Mouse (Mus musculus) liver, embryonic 12.5 days (tissue): Measurements from ENCODE around the gene Akap12. TPM values are rescaled to one million over a fixed set of nuclear protein-coding genes. Genes with fewer than 3 reads are reported as not detected.

Experiments used
- ATAC-seq: fragments of 200-750 bp; cut with Nextera tagmentation; 2 replicates; pipeline ENCODE4 v1.8.0; 2017; ENCODE audit warnings: moderate number of reproducible peaks, mild to moderate bottlenecking, moderate library complexity
- H3K27ac ChIP-seq: fragments of 300-500 bp; sonication (generic); 2 replicates; pipeline ENCODE4 v1.5.1; 2016; ENCODE audit warnings: mild to moderate bottlenecking
- H3K27me3 ChIP-seq: fragments of 300-500 bp; sonication (generic); replicated peaks from 2 replicates; pipeline ENCODE4 v1.6.1; 2016; ENCODE audit warnings: mild to moderate bottlenecking, moderate library complexity
- H3K36me3 ChIP-seq: fragments of 300-500 bp; sonication (generic); 2 replicates; pipeline ENCODE4 v1.6.1; 2016; ENCODE audit warnings: mild to moderate bottlenecking, moderate library complexity
- H3K4me1 ChIP-seq: fragments of 300-500 bp; sonication (generic); 2 replicates; pipeline ENCODE4 v1.6.1; 2016
- H3K4me2 ChIP-seq: fragments of 300-500 bp; sonication (generic); 2 replicates; pipeline ENCODE4 v1.6.1; 2016; ENCODE audit warnings: mild to moderate bottlenecking, moderate library complexity
- H3K4me3 ChIP-seq: fragments of 300-500 bp; sonication (generic); 2 replicates; pipeline ENCODE4 v1.5.1; 2016; ENCODE audit warnings: mild to moderate bottlenecking, moderate library complexity
- H3K9ac ChIP-seq: fragments of 300-500 bp; sonication (generic); 2 replicates; pipeline ENCODE4 v1.6.1; 2016; ENCODE audit warnings: mild to moderate bottlenecking, moderate library complexity
- H3K9me3 ChIP-seq: fragments of 300-500 bp; sonication (generic); replicated peaks from 2 replicates; pipeline ENCODE4 v1.6.1; 2016; ENCODE audit warnings: mild to moderate bottlenecking, moderate library complexity
- WGBS: fragments of 180-500 bp; shearing (Covaris S2); methylation state at CpG from one replicate; pipeline ENCODE4 v1.1.7; 2016; ENCODE audit not compliant: insufficient replicate concordance; 5-methylcytosine and 5-hydroxymethylcytosine counted together
- polyA plus RNA-seq: library from polyadenylated mRNA; unstranded; fragments of >200 nt; fragmentation: Nextera tagmentation; extraction: Ambion mirVana; gene quantifications from 2 replicates; pipeline ENCODE4 v1.2.1, GENCODE M21; 2016

The Akap12 gene
- polyA plus RNA-seq, 1 experiment from 2014 or later, result 7.1 TPM

GRCm38 (mm10) chr10:4289636-4290035 lies 23.5 kb downstream of the Akap12 start:
- ATAC-seq, result no peak
- no peaks in the 10 kb centered on the region for H3K36me3 ChIP-seq
- 38% methylated on average over 3 of the region's 3 CpGs for WGBS

GRCm38 (mm10) chr10:4290145-4290544 lies 24.0 kb downstream of the Akap12 start:
- 73% methylated on average over 3 of the region's 3 CpGs for WGBS
- no peak overlapping the region for H3K27ac ChIP-seq

More at GRCm38 (mm10) chr10:4289636-4290035, 23.5 kb downstream of the Akap12 start:
- H3K4me3 ChIP-seq, result no peak overlapping the region
- H3K4me1 ChIP-seq, result no peaks in the 10 kb centered on the region
- no peaks in the 10 kb centered on the region for H3K27me3 ChIP-seq
- H3K9ac ChIP-seq, result no peak overlapping the region
- H3K9me3 ChIP-seq, result no peaks in the 10 kb centered on the region
- H3K4me2 ChIP-seq, result no peak overlapping the region
- no peak overlapping the region for H3K27ac ChIP-seq

DNA sequence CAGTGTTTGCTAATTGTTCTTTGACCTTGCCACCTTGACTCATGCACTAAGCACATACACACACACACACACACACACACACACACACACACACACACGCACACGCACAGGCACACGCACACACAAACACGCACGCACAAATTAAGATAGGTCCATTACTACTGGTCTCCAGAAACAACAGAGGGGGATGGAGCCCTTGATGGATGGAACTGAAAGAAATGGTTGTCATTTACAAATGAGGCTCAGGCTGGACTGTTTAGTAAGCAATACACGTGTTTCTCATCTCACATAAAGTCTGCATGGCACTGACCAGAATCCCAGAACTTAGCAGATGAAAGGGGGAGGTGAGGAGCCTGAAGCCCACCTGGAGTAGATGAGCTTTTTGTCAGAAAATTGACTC lies 24.4 kb downstream of the Akap12 start:
- Histone ChIP-seq H3K27me3 (no peaks in the 10 kb centered on the region), H3K4me3 (no peak overlapping the region), H3K4me1 (no peaks in the 10 kb centered on the region), H3K9ac (no peak overlapping the region), H3K4me2 (no peak overlapping the region), H3K9me3 (no peaks in the 10 kb centered on the region), H3K27ac (no peak overlapping the region), H3K36me3 (no peaks in the 10 kb centered on the region)
- 68% methylated on average over 6 of the region's 6 CpGs for WGBS
- no peak for ATAC-seq

More at GRCm38 (mm10) chr10:4290145-4290544, 24.0 kb downstream of the Akap12 start:
- Histone ChIP-seq H3K4me2 (no peak overlapping the region), H3K9ac (no peak overlapping the region), H3K4me1 (no peaks in the 10 kb centered on the region), H3K27me3 (no peaks in the 10 kb centered on the region), H3K36me3 (no peaks in the 10 kb centered on the region), H3K9me3 (no peaks in the 10 kb centered on the region), H3K4me3 (no peak overlapping the region)
- no peak for ATAC-seq

- no peak overlapping the region for H3K9ac ChIP-seq
- WGBS, result 37% methylated on average over 4 of the region's 4 CpGs
- H3K27me3 ChIP-seq, result no peaks in the 10 kb centered on the region
- H3K4me2 ChIP-seq, result no peak overlapping the region
- H3K36me3 ChIP-seq, result no peaks in the 10 kb centered on the region
- H3K27ac ChIP-seq, result no peak overlapping the region
- H3K4me1 ChIP-seq, result no peaks in the 10 kb centered on the region
- ATAC-seq, result no peak
- no peaks in the 10 kb centered on the region for H3K9me3 ChIP-seq
- no peak overlapping the region for H3K4me3 ChIP-seq
Measured at GRCm38 (mm10) chr10:4293418-4293817, 27.2 kb downstream of the Akap12 start.

GRCm38 (mm10) chr10:4303558-4303957 lies 37.4 kb downstream of the Akap12 start:
- no peak overlapping the region for H3K4me3 ChIP-seq
- H3K27me3 ChIP-seq, result no peaks in the 10 kb centered on the region
- ATAC-seq, result no peak
- no peak overlapping the region for H3K9ac ChIP-seq
- no peak overlapping the region for H3K4me2 ChIP-seq
- no peaks in the 10 kb centered on the region for H3K4me1 ChIP-seq
- H3K36me3 ChIP-seq, result no peaks in the 10 kb centered on the region
- no peak overlapping the region for H3K27ac ChIP-seq
- no peaks in the 10 kb centered on the region for H3K9me3 ChIP-seq
- 60% methylated on average over 5 of the region's 5 CpGs for WGBS

DNA sequence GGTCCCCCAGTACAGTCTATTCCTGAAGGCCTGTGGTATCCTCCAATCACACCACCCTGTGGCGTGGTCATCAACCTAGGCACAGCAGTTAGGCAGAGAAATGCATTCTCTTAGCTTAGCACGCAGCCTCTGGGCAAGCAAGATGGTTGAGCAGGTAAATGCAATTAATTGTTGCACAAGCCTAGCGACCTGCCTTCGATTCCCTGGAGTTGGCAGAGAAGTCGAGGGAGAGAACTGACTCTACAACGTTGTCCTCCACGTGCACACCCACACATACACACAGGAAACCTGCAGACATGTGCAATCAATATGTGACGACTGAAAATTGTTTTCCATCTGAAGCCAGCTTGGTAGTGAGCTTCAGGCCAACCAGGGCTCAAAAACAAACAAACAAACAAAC lies 57.7 kb downstream of the Akap12 start:
- H3K4me2 ChIP-seq, result no peak overlapping the region
- no peaks in the 10 kb centered on the region for H3K4me1 ChIP-seq
- 65% methylated on average over 8 of the region's 8 CpGs for WGBS
- H3K27me3 ChIP-seq, result no peaks in the 10 kb centered on the region
- no peak overlapping the region for H3K27ac ChIP-seq
- no peak for ATAC-seq
- no peaks in the 10 kb centered on the region for H3K36me3 ChIP-seq
- no peak overlapping the region for H3K9ac ChIP-seq
- no peak overlapping the region for H3K4me3 ChIP-seq
- H3K9me3 ChIP-seq, result no peaks in the 10 kb centered on the region

GRCm38 (mm10) chr10:4325562-4325961 lies 59.4 kb downstream of the Akap12 start:
- 56% methylated on average over 5 of the region's 5 CpGs for WGBS
- no peak for ATAC-seq
- Histone ChIP-seq H3K36me3 (no peaks in the 10 kb centered on the region), H3K4me3 (no peak overlapping the region), H3K27ac (no peak overlapping the region), H3K4me1 (no peaks in the 10 kb centered on the region), H3K9ac (no peak overlapping the region), H3K4me2 (no peak overlapping the region), H3K27me3 (no peaks in the 10 kb centered on the region), H3K9me3 (no peaks in the 10 kb centered on the region)

GRCm38 (mm10) chr10:4327716-4328115 lies 61.5 kb downstream of the Akap12 start:
- H3K36me3 ChIP-seq, result no peaks in the 10 kb centered on the region
- WGBS, result 60% methylated on average over 1 of the region's 1 CpGs
- H3K9ac ChIP-seq, result no peak overlapping the region
- no peak overlapping the region for H3K4me2 ChIP-seq
- no peaks in the 10 kb centered on the region for H3K9me3 ChIP-seq
- H3K4me3 ChIP-seq, result no peak overlapping the region
- no peak overlapping the region for H3K27ac ChIP-seq
- no peak for ATAC-seq
- H3K4me1 ChIP-seq, result no peaks in the 10 kb centered on the region
- peaks cover 4% of the 10 kb centered on the region; the same call in 1 of the 2 replicates for H3K27me3 ChIP-seq

DNA sequence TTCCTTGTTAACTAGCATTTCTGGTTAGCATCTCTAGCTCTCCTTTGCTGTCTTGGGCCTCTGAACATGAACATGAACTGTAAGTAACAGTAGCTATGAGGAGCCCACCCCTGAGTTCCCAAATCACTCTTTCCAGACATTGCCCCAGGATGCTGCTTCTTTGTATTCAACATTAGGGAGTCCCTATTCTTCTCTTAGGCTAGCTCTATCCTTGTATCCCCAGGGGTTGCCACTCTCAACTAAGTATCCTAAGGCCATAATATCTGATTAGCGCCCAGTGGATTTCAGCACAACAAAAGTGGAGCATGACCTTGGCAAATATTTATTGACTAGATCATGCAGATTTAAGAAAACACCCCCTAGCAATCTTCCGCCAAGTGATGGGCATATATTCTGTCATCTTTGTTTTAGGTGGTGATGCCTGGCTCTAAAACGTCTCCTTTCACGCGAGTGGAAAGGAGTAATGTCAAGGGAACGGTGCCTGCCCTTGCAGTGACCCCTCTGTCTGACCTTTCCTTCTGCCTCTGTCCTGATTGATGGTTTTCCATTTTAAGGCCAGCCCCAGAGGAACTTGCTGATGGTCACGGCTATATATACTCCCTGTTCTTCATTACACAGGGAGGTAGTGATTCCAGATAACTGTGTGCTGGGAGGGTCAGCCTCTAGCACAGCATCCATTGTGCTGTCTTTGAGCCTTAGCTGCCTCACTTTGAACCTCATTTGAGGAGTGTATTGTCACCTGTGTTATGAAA lies 66.2 kb downstream of the Akap12 start:
- no peak for ATAC-seq
- Histone ChIP-seq H3K36me3 (no peaks in the 10 kb centered on the region), H3K9me3 (no peaks in the 10 kb centered on the region), H3K27ac (no peak overlapping the region), H3K9ac (no peak overlapping the region), H3K4me3 (no peak overlapping the region), H3K4me2 (no peak overlapping the region), H3K27me3 (peaks cover 8% of the 10 kb centered on the region; the same call in 1 of the 2 replicates), H3K4me1 (peaks cover 18% of the 10 kb centered on the region; the same call in 1 of the 2 replicates)
- 55% methylated on average over 7 of the region's 7 CpGs for WGBS

GRCm38 (mm10) chr10:4333319-4333718 lies 67.1 kb downstream of the Akap12 start:
- WGBS, result 10% methylated on average over 8 of the region's 8 CpGs
- no peak overlapping the region for H3K9ac ChIP-seq
- H3K27ac ChIP-seq, result no peak overlapping the region
- H3K27me3 ChIP-seq, result peaks cover 8% of the 10 kb centered on the region; the same call in 1 of the 2 replicates
- H3K4me2 ChIP-seq, result peak overlapping the region; percentile 75
- ATAC-seq, result no peak
- H3K9me3 ChIP-seq, result no peaks in the 10 kb centered on the region
- peaks cover 18% of the 10 kb centered on the region; the same call in 1 of the 2 replicates for H3K4me1 ChIP-seq
- H3K36me3 ChIP-seq, result no peaks in the 10 kb centered on the region
- peak overlapping the region; percentile 50 for H3K4me3 ChIP-seq

DNA sequence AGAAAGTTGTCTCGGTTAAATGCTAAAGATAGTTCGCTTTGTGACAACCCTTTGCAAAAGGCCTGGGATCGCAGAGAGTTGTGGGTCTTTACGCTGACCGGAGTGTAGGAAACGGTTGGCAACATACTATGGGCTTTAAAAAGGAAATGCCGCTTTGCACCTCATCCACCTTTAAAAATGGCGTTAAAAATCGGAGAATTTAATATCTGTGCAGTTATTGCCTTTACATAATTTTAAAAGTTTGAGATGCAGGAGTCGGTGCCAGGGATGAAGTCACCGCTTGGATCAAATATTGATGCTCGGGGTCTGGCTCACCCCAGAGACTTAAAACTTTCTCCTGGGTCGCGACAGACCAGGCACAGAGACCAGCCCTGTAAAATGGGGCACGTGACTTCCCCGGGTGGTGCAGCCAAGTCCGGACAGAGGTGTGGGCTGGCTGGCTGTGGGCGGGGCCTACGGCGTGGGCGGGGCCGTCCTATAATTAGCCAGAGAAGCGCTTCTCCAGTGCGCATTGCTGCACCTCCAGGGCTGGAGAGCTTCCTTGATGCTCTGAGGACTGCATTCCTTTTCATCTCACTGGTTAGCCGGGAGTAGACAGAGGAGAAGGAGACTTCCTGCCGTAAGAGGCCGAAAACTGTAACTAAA lies 68.0 kb downstream of the Akap12 start:
- H3K27ac ChIP-seq, result 0 out of 2 replicates have a peak overlapping the region, but pooled peaks have one; percentile 25

GRCm38 (mm10) chr10:4338863-4339461 lies 72.8 kb downstream of the Akap12 start:
- ATAC-seq, result no peak
- no peaks in the 10 kb centered on the region for H3K27me3 ChIP-seq
- no peak overlapping the region for H3K4me2 ChIP-seq
- H3K9me3 ChIP-seq, result no peaks in the 10 kb centered on the region
- no peaks in the 10 kb centered on the region for H3K36me3 ChIP-seq
- H3K9ac ChIP-seq, result no peak overlapping the region
- WGBS, result 55% methylated on average over 15 of the region's 15 CpGs
- H3K4me3 ChIP-seq, result no peak overlapping the region
- peaks cover 9% of the 10 kb centered on the region; the same call in 1 of the 2 replicates for H3K4me1 ChIP-seq
- no peak overlapping the region for H3K27ac ChIP-seq

More for the DNA sequence above, 68.0 kb downstream of the Akap12 start:
- Histone ChIP-seq H3K27me3 (peaks cover 8% of the 10 kb centered on the region; the same call in 1 of the 2 replicates), H3K9me3 (no peaks in the 10 kb centered on the region), H3K9ac (peak overlapping the region; percentile 44; the same call in 1 of the 2 replicates), H3K36me3 (no peaks in the 10 kb centered on the region), H3K4me2 (peak overlapping the region; percentile 75), H3K4me3 (peak overlapping the region; percentile 50), H3K4me1 (peaks cover 18% of the 10 kb centered on the region; the same call in 1 of the 2 replicates)
- WGBS, result 3% methylated on average over 27 of the region's 27 CpGs
- peak; percentile 96 for ATAC-seq
